Mouse (Mus musculus) limb, embryonic 14.5 days (tissue): ENCODE measurements around the gene Elp4. TPM values are rescaled to one million over a fixed set of nuclear protein-coding genes. Genes with fewer than 3 reads are reported as not detected.

ENCODE experiments used
- ATAC-seq: fragments of 200-750 bp; cut with Nextera tagmentation; 2 replicates; pipeline ENCODE4 v1.8.0; 2017; ENCODE audit warnings: low read depth, moderate number of reproducible peaks, moderate TSS enrichment; ENCODE audit not compliant: low FRiP score
- DNase-seq: peaks from one replicate; pipeline ENCODE4 v3.0.0-alpha.2; 2015; ENCODE audit warnings: low spot score
- H3K27ac ChIP-seq: fragments of 300-500 bp; sonication (generic); replicated peaks from 2 replicates; pipeline ENCODE4 v1.5.1; 2014; ENCODE audit warnings: low read depth, mild to moderate bottlenecking, low read length, moderate library complexity, mixed read lengths
- H3K27me3 ChIP-seq: fragments of 300-500 bp; sonication (generic); 2 replicates; pipeline ENCODE4 v1.6.1; 2014; ENCODE audit warnings: low read length, mixed read lengths; ENCODE audit not compliant: control insufficient read depth, insufficient read depth
- H3K36me3 ChIP-seq: fragments of 300-500 bp; sonication (generic); 2 replicates; pipeline ENCODE4 v1.6.1; 2014; ENCODE audit warnings: mild to moderate bottlenecking, low read length, moderate library complexity, mixed read lengths; ENCODE audit not compliant: control insufficient read depth, insufficient read depth
- H3K4me1 ChIP-seq: fragments of 300-500 bp; sonication (generic); 2 replicates; pipeline ENCODE4 v1.6.1; 2014; ENCODE audit warnings: antibody characterized with exemption, low read length, mixed read lengths; ENCODE audit not compliant: control insufficient read depth, insufficient read depth
- H3K4me2 ChIP-seq: fragments of 300-500 bp; sonication (generic); replicated peaks from 2 replicates; pipeline ENCODE4 v1.6.1; 2014; ENCODE audit warnings: low read depth, mild to moderate bottlenecking, low read length, moderate library complexity; ENCODE audit not compliant: severe bottlenecking
- H3K4me3 ChIP-seq: fragments of 300-500 bp; sonication (generic); replicated peaks from 2 replicates; pipeline ENCODE4 v1.5.1; 2014; ENCODE audit warnings: low read length
- H3K9ac ChIP-seq: fragments of 300-500 bp; sonication (generic); 2 replicates; pipeline ENCODE4 v1.6.1; 2014; ENCODE audit warnings: mild to moderate bottlenecking, low read depth, low read length, moderate library complexity; ENCODE audit not compliant: severe bottlenecking
- H3K9me3 ChIP-seq: fragments of 300-500 bp; sonication (generic); 2 replicates; pipeline ENCODE4 v1.6.1; 2016; ENCODE audit warnings: low read length; ENCODE audit not compliant: control insufficient read depth
- POLR2A ChIP-seq: fragments of 200-500 bp; IDR thresholded peaks from 2 replicates; pipeline ENCODE4 v1.8.0; 2012; ENCODE audit warnings: inconsistent platforms, mild to moderate bottlenecking, moderate library complexity, borderline replicate concordance; ENCODE audit not compliant: insufficient read depth, insufficient read length; ENCODE audit errors: extremely low read depth
- WGBS: fragments of 180-500 bp; shearing (Covaris S2); extraction: QIAGEN DNeasy Blood & Tissue Kit; methylation state at CpG from one replicate; pipeline ENCODE4 v1.1.7; 2014; 5-methylcytosine and 5-hydroxymethylcytosine counted together
- polyA plus RNA-seq, 2 experiments: library from polyadenylated mRNA; depleted of rRNA in 1 of 2; stranded (reverse) in 1 of 2; unstranded in 1 of 2; fragments of >200 nt; fragmentation: Nextera tagmentation in 1 of 2; extraction: Ambion mirVana in 1 of 2; gene quantifications; 2 replicates each; pipeline versions ENCODE4 v1.2.1 to v1.2.3; 2012 to 2014

Gene Elp4
- polyA plus RNA-seq, 2 experiments: 12.5 to 31.2 TPM

- no peaks in the 10 kb centered on the region for H3K36me3 ChIP-seq
- no peak for TF ChIP-seq POLR2A
- H3K4me3 ChIP-seq: no peak overlapping the region
- no peak overlapping the region for H3K4me2 ChIP-seq
- H3K9me3 ChIP-seq: no peaks in the 10 kb centered on the region
- no peak for DNase-seq
- WGBS: 11% methylated on average over 5 of the region's 5 CpGs
- H3K27me3 ChIP-seq: peaks cover 99% of the 10 kb centered on the region
- H3K27ac ChIP-seq: no peak overlapping the region
- 0 out of 2 replicates have a peak, but pooled peaks cover 6% of the 10 kb centered on the region for H3K4me1 ChIP-seq
- H3K9ac ChIP-seq: no peak overlapping the region
- ATAC-seq: no peak
Observed at GRCm38 (mm10) chr2:105664996-105665395, 239.4 kb downstream of the Elp4 start.

GRCm38 (mm10) chr2:105663101-105663511 is 241.3 kb downstream of the Elp4 start:
- Histone ChIP-seq H3K9me3 (no peaks in the 10 kb centered on the region), H3K27me3 (peaks cover 99% of the 10 kb centered on the region), H3K9ac (no peak overlapping the region), H3K27ac (no peak overlapping the region), H3K4me3 (no peak overlapping the region), H3K4me1 (0 out of 2 replicates have a peak, but pooled peaks cover 5% of the 10 kb centered on the region), H3K36me3 (no peaks in the 10 kb centered on the region), H3K4me2 (no peak overlapping the region)
- DNase-seq (no peak), ATAC-seq (no peak)
- 2% methylated on average over 10 of the region's 10 CpGs for WGBS
- TF ChIP-seq POLR2A: no peak

DNA sequence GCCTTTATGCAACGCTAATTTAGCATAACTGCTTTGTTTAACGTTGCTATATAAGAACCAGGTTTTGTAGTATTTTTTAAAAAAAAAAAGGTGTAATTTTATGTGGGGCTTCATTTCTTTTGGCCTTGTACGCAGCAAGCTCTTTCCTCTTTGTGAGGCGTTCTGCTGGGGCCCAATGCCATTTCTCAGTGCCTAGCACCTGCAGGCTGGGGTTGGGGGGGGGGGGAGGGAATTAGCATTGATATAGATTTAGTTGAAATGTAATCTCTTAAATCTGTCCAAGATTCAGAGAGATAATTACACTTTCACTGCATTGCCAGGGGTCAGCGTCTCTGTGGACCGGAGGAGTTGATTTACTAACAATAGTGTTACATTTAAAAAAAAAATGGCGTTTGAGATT is 241.8 kb downstream of the Elp4 start:
- peaks cover 95% of the 10 kb centered on the region for H3K27me3 ChIP-seq
- H3K27ac ChIP-seq: no peak overlapping the region
- DNase-seq: no peak
- no peak overlapping the region for H3K4me3 ChIP-seq
- no peaks in the 10 kb centered on the region for H3K36me3 ChIP-seq
- ATAC-seq: no peak
- H3K9ac ChIP-seq: no peak overlapping the region
- no peak overlapping the region for H3K4me2 ChIP-seq
- no peaks in the 10 kb centered on the region for H3K9me3 ChIP-seq
- no peak for TF ChIP-seq POLR2A
- 0 out of 2 replicates have a peak, but pooled peaks cover 5% of the 10 kb centered on the region for H3K4me1 ChIP-seq
- 2% methylated on average over 7 of the region's 7 CpGs for WGBS

- Histone ChIP-seq H3K4me3 (no peak overlapping the region), H3K36me3 (no peaks in the 10 kb centered on the region), H3K9me3 (no peaks in the 10 kb centered on the region), H3K4me1 (0 out of 2 replicates have a peak, but pooled peaks cover 5% of the 10 kb centered on the region), H3K27ac (no peak overlapping the region), H3K4me2 (no peak overlapping the region), H3K27me3 (peaks cover 94% of the 10 kb centered on the region), H3K9ac (no peak overlapping the region)
- TF ChIP-seq POLR2A: no peak
- 2% methylated on average over 16 of the region's 16 CpGs for WGBS
- ATAC-seq (no peak), DNase-seq (no peak)
Observed at GRCm38 (mm10) chr2:105662121-105662520, 242.2 kb downstream of the Elp4 start.

- no peak for DNase-seq
- H3K4me1 ChIP-seq: 0 out of 2 replicates have a peak, but pooled peaks cover 5% of the 10 kb centered on the region
- H3K27me3 ChIP-seq: peaks cover 94% of the 10 kb centered on the region
- no peaks in the 10 kb centered on the region for H3K9me3 ChIP-seq
- no peak for TF ChIP-seq POLR2A
- no peaks in the 10 kb centered on the region for H3K36me3 ChIP-seq
- no peak overlapping the region for H3K4me3 ChIP-seq
- H3K9ac ChIP-seq: no peak overlapping the region
- WGBS: under 1% methylated on average over 18 of the region's 18 CpGs
- no peak for ATAC-seq
- no peak overlapping the region for H3K4me2 ChIP-seq
- no peak overlapping the region for H3K27ac ChIP-seq
Observed at GRCm38 (mm10) chr2:105661623-105662066, 242.7 kb downstream of the Elp4 start.

- Histone ChIP-seq H3K9ac (no peak overlapping the region), H3K27ac (no peak overlapping the region), H3K4me1 (0 out of 2 replicates have a peak, but pooled peaks cover 5% of the 10 kb centered on the region), H3K36me3 (no peaks in the 10 kb centered on the region), H3K4me2 (no peak overlapping the region), H3K9me3 (no peaks in the 10 kb centered on the region), H3K27me3 (peaks cover 94% of the 10 kb centered on the region), H3K4me3 (peak overlapping the region; percentile 21; the same call in 1 of the 2 replicates)
- DNase-seq (no peak), ATAC-seq (no peak)
- TF ChIP-seq POLR2A: no peak
- 2% methylated on average over 26 of the region's 26 CpGs for WGBS
Observed at GRCm38 (mm10) chr2:105660874-105661622, 243.3 kb downstream of the Elp4 start.
